Mouse (Mus musculus): ENCODE results near the gene Plk5. TPM values are rescaled to one million over a fixed set of nuclear protein-coding genes. Genes with fewer than 3 reads are reported as not detected.

Gene Plk5
- polyA plus RNA-seq, 1 experiment from 2014 or later = 0.18 TPM

DNA sequence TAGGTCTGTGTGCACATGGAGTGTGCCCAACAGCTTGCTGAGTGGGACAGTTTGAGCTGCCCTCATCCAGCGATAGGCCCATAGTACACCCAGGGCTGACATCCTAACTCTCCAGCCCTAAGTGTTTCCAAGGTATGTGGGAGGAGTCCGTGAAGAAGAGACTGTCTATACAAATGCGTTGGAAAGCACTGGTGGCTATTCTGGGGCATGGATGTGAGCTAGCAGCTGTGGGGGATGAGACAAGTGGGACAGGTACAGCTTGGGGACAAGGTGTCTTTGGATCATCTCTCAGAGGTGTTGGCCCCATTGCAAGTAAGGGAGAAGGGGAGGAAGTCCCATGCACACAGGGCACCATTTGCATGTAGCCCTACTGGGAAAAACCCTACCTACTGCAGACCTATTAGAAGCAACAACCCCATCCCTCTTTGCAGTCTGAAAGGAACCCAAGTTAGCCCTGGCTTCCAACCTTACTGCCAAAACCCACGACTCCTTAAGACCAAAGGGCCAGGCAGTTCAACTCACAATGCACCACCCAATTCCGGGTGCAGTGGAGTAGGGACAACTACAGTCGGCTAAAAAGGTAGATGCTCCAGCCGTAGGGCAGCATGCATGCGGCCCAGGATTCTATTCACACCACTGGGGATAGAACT is 41.4 kb downstream of the Plk5 start:
- H3K9ac ChIP-seq (ENCODE audit: low read depth, low read length) = peak overlapping the region; percentile 97
- H3K36me3 ChIP-seq (ENCODE audit: control insufficient read depth, insufficient read depth) = peaks cover 37% of the 10 kb centered on the region
- no peaks in the 10 kb centered on the region for H3K9me3 ChIP-seq (replicated peaks; ENCODE audit: control insufficient read depth, low read length)
- H3K4me1 ChIP-seq (ENCODE audit: control insufficient read depth, low read depth, low read length) = peaks cover 36% of the 10 kb centered on the region
- no peaks in the 10 kb centered on the region for H3K27me3 ChIP-seq (ENCODE audit: control insufficient read depth, insufficient read depth, low read depth, low read length)
- peak overlapping the region; percentile 99 for H3K27ac ChIP-seq (ENCODE audit: low read length)
- peak overlapping the region; percentile 98 for H3K4me2 ChIP-seq (ENCODE audit: low read depth, low read length)
- 41% methylated on average over 8 of the region's 8 CpGs for WGBS (ENCODE audit: insufficient replicate concordance)
- no peak for ATAC-seq (ENCODE audit: low read depth)
- H3K4me3 ChIP-seq (ENCODE audit: low read depth, low read length) = peak overlapping the region; percentile 96

DNA sequence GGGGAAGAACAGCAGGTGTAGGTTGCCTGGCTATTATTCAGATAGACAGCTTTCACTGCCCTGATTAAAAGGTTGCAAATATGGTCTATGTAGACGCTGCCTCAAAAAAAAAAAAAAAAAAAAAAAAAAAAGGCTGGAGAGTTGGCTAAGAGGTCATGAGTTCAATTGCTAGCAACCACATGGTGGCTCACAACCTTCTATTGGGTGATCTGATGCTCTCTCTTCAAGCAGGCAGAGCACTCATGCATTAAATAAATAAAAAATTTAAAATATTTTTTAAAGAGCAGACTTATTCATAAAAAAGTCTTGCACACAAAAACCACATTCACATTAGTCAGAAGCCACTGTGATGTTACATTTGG is 41.9 kb downstream of the Plk5 start:
- 0% methylated on average over 1 of the region's 1 CpGs for WGBS (ENCODE audit: insufficient replicate concordance)
- peak overlapping the region; percentile 97 for H3K9ac ChIP-seq (ENCODE audit: low read depth, low read length)
- peaks cover 37% of the 10 kb centered on the region for H3K36me3 ChIP-seq (ENCODE audit: control insufficient read depth, insufficient read depth)

DNA sequence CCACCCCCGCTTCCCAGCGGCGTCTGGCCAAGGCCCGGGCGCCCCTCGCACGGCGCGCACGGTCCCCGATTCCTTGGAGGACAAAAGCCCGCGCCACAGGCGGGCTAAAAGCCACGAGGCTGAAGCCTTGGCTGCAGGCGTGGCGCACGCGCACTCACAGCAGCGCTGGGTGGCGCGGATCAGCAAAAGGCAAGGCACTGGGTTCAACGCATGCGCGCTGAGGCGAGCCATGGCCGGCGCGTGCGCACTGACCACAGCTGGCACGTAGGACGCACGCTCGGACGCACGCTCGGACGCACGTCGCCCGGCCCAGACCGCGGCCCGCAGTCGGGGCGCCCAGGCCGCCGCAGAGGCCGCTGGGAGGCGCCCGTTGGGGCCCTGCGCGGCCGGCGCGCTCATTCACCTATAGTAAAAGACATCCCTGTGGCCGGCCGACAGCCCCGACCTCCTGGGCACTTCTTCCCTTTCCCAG is 42.5 kb downstream of the Plk5 start:
- H3K4me1 ChIP-seq (ENCODE audit: control insufficient read depth, low read depth, low read length) = peaks cover 36% of the 10 kb centered on the region
- peak; percentile 79 for ATAC-seq (ENCODE audit: low read depth)
- H3K9me3 ChIP-seq (replicated peaks; ENCODE audit: control insufficient read depth, low read length) = no peaks in the 10 kb centered on the region
- peak overlapping the region; percentile 98 for H3K4me2 ChIP-seq (ENCODE audit: low read depth, low read length)
- peaks cover 37% of the 10 kb centered on the region for H3K36me3 ChIP-seq (ENCODE audit: control insufficient read depth, insufficient read depth)
- no peaks in the 10 kb centered on the region for H3K27me3 ChIP-seq (ENCODE audit: control insufficient read depth, insufficient read depth, low read depth, low read length)
- WGBS (ENCODE audit: insufficient replicate concordance) = 0% methylated on average over 57 of the region's 59 CpGs
- H3K9ac ChIP-seq (ENCODE audit: low read depth, low read length) = peak overlapping the region; percentile 97
- peak overlapping the region; percentile 96 for H3K4me3 ChIP-seq (ENCODE audit: low read depth, low read length)
- H3K27ac ChIP-seq (ENCODE audit: low read length) = peak overlapping the region; percentile 99

More for the DNA sequence above, 41.9 kb downstream of the Plk5 start:
- Histone ChIP-seq H3K27me3 (ENCODE audit: control insufficient read depth, insufficient read depth, low read depth, low read length) (no peaks in the 10 kb centered on the region), H3K4me1 (ENCODE audit: control insufficient read depth, low read depth, low read length) (peaks cover 36% of the 10 kb centered on the region), H3K27ac (ENCODE audit: low read length) (peak overlapping the region; percentile 99), H3K4me3 (ENCODE audit: low read depth, low read length) (peak overlapping the region; percentile 96), H3K9me3 (replicated peaks; ENCODE audit: control insufficient read depth, low read length) (no peaks in the 10 kb centered on the region), H3K4me2 (ENCODE audit: low read depth, low read length) (peak overlapping the region; percentile 98)
- no peak for ATAC-seq (ENCODE audit: low read depth)

DNA sequence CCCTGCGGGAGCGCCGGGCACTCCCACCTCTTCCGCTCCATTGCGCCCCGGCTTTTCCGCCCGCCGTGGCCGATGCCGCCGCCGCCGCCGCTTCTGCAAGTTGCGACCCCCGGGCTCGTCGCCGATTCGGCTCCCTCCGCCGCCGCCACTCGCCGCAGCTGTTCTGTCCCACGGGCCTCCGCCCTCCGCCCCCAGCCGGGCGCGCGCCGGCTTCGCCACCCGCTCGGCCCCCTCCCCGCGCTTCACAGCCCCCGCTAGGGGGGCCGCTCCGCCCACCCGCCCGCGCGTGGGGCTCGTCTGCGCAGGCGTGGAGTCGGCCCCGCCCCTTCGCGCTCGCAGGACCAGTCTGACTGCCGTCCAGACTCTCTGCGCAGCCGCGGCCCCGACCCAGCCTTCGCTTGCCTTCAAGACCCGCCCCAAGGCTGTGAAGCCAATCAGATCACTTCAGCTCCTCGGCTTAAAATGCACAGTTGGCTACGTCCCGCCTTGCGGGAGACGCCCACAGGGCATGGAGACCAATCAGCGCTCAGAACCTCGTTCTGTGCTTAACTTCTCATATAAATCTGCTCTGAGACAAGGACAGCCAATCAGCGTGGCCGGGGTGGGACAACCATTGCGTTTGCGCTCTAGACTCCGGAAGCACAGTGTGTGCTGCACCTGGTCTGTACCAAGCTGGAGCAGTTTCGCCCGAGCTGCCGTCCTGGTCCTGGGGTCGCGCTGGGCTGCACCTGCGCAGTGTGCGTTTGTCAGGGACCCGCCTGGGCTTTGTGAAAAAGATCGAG is 43.1 kb downstream of the Plk5 start, which contains the start of gene Mbd3:
Mbd3 (minus strand) TSS at position 360 of the 782 bp plus-strand sequence.
- WGBS (ENCODE audit: insufficient replicate concordance) = under 1% methylated on average over 57 of the region's 82 CpGs
- H3K27ac ChIP-seq (ENCODE audit: low read length) = peak within 1 kb of the TSS; percentile 99
- peak within 1 kb of the TSS; percentile 98 for H3K4me2 ChIP-seq (ENCODE audit: low read depth, low read length)
- H3K36me3 ChIP-seq (ENCODE audit: control insufficient read depth, insufficient read depth) = peaks cover 34% of the 10 kb centered on the region
- ATAC-seq (ENCODE audit: low read depth) = peak; percentile 91
- H3K4me1 ChIP-seq (ENCODE audit: control insufficient read depth, low read depth, low read length) = peaks cover 36% of the 10 kb centered on the region
- H3K9me3 ChIP-seq (replicated peaks; ENCODE audit: control insufficient read depth, low read length) = no peaks in the 10 kb centered on the region
- H3K9ac ChIP-seq (ENCODE audit: low read depth, low read length) = peak within 1 kb of the TSS; percentile 97
- peak within 1 kb of the TSS; percentile 96 for H3K4me3 ChIP-seq (ENCODE audit: low read depth, low read length)
- no peaks in the 10 kb centered on the region for H3K27me3 ChIP-seq (ENCODE audit: control insufficient read depth, insufficient read depth, low read depth, low read length)

DNA sequence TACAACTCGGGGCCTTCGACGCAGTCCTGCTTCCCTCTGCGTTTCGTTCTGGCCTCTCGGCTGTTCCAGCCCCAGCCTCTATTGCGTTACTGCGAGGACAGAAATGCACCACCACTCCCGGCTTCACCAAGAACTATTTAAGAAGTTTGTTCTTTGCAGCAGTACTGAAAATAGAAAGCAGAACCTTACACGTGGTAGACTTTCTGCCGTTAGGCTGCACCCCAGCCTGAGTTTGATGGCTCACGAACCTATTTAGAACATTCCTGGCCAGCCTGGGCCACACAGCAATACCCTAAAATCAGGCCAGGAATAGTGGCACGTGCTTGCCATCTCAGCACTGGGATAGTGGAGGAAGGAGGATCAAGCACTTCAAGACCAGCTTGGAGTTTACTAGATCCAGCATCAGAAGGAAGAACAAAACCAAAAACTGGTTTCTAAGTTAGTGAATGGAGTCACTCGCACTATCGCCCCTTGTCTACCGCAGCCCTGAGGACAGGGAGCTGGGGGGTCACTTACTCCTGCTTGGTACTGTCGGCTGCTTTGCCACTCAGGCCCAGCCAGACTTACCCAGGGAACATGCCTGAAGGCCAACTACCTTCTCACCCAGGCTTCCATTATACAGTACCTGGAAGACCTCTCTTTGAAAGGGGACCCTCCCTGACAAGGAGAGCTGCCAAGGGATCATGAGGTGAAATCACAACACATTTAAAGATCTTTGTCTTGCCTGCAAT is 43.9 kb downstream of the Plk5 start:
- 12% methylated on average over 17 of the region's 17 CpGs for WGBS (ENCODE audit: insufficient replicate concordance)
- Histone ChIP-seq H3K9me3 (replicated peaks; ENCODE audit: control insufficient read depth, low read length) (no peaks in the 10 kb centered on the region), H3K36me3 (ENCODE audit: control insufficient read depth, insufficient read depth) (peaks cover 28% of the 10 kb centered on the region), H3K9ac (ENCODE audit: low read depth, low read length) (peak overlapping the region; percentile 79), H3K4me1 (ENCODE audit: control insufficient read depth, low read depth, low read length) (peaks cover 42% of the 10 kb centered on the region), H3K4me3 (ENCODE audit: low read depth, low read length) (peak overlapping the region; percentile 75), H3K4me2 (ENCODE audit: low read depth, low read length) (peak overlapping the region; percentile 91), H3K27ac (ENCODE audit: low read length) (peak overlapping the region; percentile 87), H3K27me3 (ENCODE audit: control insufficient read depth, insufficient read depth, low read depth, low read length) (no peaks in the 10 kb centered on the region)
- no peak for ATAC-seq (ENCODE audit: low read depth)

DNA sequence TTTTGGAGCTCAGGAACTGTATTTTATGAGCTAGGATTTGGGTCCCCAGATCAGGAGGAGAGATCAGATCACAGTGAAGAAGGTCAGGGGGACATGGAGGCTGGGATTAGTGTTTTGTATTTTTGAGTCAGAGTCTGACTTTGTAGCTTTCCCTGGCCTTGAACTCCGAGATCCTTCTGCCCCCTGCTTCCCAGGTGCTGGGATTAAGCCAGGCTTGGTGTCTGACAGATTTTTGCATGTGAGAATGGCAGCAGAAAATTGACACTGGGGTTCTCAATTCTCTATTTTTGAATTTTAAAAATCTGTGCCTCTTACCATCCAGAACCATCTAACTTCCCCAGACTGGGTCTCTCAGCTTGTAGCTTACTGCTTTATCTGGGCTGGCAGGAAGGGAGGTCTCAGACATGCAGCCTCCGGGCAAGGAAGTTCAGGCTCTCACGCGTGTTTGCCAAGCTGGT is 44.5 kb downstream of the Plk5 start:
- no peaks in the 10 kb centered on the region for H3K9me3 ChIP-seq (replicated peaks; ENCODE audit: control insufficient read depth, low read length)
- peaks cover 48% of the 10 kb centered on the region for H3K4me1 ChIP-seq (ENCODE audit: control insufficient read depth, low read depth, low read length)
- H3K27me3 ChIP-seq (ENCODE audit: control insufficient read depth, insufficient read depth, low read depth, low read length) = no peaks in the 10 kb centered on the region
- no peak for ATAC-seq (ENCODE audit: low read depth)
- H3K9ac ChIP-seq (ENCODE audit: low read depth, low read length) = peak overlapping the region; percentile 79
- no peak overlapping the region for H3K4me3 ChIP-seq (ENCODE audit: low read depth, low read length)
- 54% methylated on average over 4 of the region's 4 CpGs for WGBS (ENCODE audit: insufficient replicate concordance)
- H3K27ac ChIP-seq (ENCODE audit: low read length) = peak overlapping the region; percentile 87
- H3K4me2 ChIP-seq (ENCODE audit: low read depth, low read length) = peak overlapping the region; percentile 91
- H3K36me3 ChIP-seq (ENCODE audit: control insufficient read depth, insufficient read depth) = peaks cover 25% of the 10 kb centered on the region

DNA sequence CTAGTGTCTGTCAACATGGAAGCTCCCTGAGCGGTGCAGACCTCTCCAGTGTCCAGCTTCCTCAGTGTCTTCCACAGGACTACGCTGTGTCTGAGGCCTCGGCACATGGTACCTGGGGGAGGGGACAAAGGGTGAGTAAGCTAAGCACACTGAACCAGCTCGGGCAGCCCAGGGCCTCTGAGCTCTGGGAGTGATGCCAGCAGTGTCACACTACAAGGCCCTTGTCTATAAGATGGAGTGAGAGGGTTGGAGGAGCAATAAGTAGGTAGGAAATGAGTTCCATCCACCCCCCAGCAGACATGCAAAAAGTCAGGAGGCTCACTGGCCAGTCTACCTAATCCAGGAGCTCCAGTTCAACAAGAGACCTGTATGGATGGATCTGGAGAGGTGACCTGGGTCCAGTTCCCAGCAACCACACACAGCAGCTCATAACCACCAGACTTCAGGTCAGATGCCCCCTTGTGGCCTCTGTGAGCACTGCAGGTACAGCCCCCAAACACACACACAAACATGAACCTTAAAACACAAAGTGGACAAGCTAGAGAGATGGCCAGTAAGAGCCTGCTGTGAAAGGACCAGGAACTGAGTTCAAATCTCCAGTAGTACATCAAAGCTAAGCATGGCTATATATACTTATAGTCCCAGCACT is 46.9 kb downstream of the Plk5 start:
- 84% methylated on average over 4 of the region's 4 CpGs for WGBS (ENCODE audit: insufficient replicate concordance)
- Histone ChIP-seq H3K27ac (ENCODE audit: low read length) (no peak overlapping the region), H3K9me3 (replicated peaks; ENCODE audit: control insufficient read depth, low read length) (no peaks in the 10 kb centered on the region), H3K4me2 (ENCODE audit: low read depth, low read length) (no peak overlapping the region), H3K9ac (ENCODE audit: low read depth, low read length) (no peak overlapping the region), H3K36me3 (ENCODE audit: control insufficient read depth, insufficient read depth) (peaks cover 25% of the 10 kb centered on the region), H3K4me1 (ENCODE audit: control insufficient read depth, low read depth, low read length) (peaks cover 49% of the 10 kb centered on the region), H3K27me3 (ENCODE audit: control insufficient read depth, insufficient read depth, low read depth, low read length) (no peaks in the 10 kb centered on the region), H3K4me3 (ENCODE audit: low read depth, low read length) (no peak overlapping the region)
- no peak for ATAC-seq (ENCODE audit: low read depth)

DNA sequence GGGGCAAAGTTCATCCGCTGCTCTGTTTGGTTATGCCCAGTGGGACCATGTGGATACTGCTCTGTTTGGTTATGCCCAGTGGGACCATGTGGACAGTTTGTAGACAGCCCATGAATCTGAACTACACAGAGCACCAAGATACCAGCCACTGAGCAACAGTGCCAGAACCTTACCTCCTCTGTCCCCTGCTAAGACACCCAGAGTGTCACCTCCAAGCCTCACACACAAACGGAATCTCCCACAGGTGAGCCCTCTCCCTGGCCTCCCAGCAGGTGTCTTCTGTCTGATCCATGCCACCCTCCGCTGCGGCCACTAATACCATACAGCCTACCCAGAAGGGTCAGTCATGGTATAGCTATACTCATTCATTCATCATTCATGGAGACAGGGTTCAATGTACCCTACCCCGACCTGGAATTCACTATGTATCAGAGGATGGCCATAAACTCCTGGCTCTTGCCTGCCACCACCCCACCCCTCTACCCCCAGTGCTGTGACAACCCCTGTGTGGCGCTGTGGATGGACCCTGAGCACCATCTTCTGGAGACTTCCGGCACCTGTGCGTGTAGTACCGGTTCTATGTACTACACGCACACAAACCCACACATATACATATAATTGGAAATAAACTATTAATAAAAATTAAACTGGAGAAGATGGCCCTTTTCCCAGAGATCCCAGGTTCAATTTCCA is 49.4 kb downstream of the Plk5 start:
- no peak for ATAC-seq (ENCODE audit: low read depth)
- H3K27ac ChIP-seq (ENCODE audit: low read length) = no peak overlapping the region
- no peaks in the 10 kb centered on the region for H3K9me3 ChIP-seq (replicated peaks; ENCODE audit: control insufficient read depth, low read length)
- H3K27me3 ChIP-seq (ENCODE audit: control insufficient read depth, insufficient read depth, low read depth, low read length) = no peaks in the 10 kb centered on the region
- peak overlapping the region; percentile 79 for H3K4me3 ChIP-seq (ENCODE audit: low read depth, low read length)
- WGBS (ENCODE audit: insufficient replicate concordance) = 41% methylated on average over 10 of the region's 10 CpGs
- peaks cover 42% of the 10 kb centered on the region for H3K4me1 ChIP-seq (ENCODE audit: control insufficient read depth, low read depth, low read length)
- peak overlapping the region; percentile 96 for H3K4me2 ChIP-seq (ENCODE audit: low read depth, low read length)
- H3K36me3 ChIP-seq (ENCODE audit: control insufficient read depth, insufficient read depth) = peaks cover 32% of the 10 kb centered on the region
- peak overlapping the region; percentile 78 for H3K9ac ChIP-seq (ENCODE audit: low read depth, low read length)
